Mouse (Mus musculus) lung, embryonic 15.5 days (tissue): ENCODE measurements around the gene Actn2. TPM values are rescaled to one million over a fixed set of nuclear protein-coding genes. Genes with fewer than 3 reads are reported as not detected.
A peak's percentile ranks its signal among the peaks of the same experiment; 100 is the strongest.

Experiments
- ATAC-seq: fragments of 200-750 bp; cut with Nextera tagmentation; 2 replicates; pipeline ENCODE4 v1.8.0; 2017; ENCODE audit warnings: moderate number of reproducible peaks, borderline replicate concordance; ENCODE audit not compliant: low FRiP score, low TSS enrichment; ENCODE audit errors: extremely low read depth
- H3K27ac ChIP-seq: fragments of 300-500 bp; sonication (generic); 2 replicates; pipeline ENCODE4 v1.5.1; 2015; ENCODE audit warnings: moderate library complexity, mild to moderate bottlenecking, inconsistent platforms
- H3K27me3 ChIP-seq: fragments of 300-500 bp; sonication (generic); 2 replicates; pipeline ENCODE4 v1.6.1; 2015; ENCODE audit warnings: inconsistent platforms
- H3K36me3 ChIP-seq: fragments of 300-500 bp; sonication (generic); 2 replicates; pipeline ENCODE4 v1.6.1; 2015; ENCODE audit warnings: inconsistent platforms
- H3K4me1 ChIP-seq: fragments of 300-500 bp; sonication (generic); 2 replicates; pipeline ENCODE4 v1.6.1; 2015; ENCODE audit warnings: inconsistent platforms
- H3K4me2 ChIP-seq: fragments of 300-500 bp; sonication (generic); 2 replicates; pipeline ENCODE4 v1.6.1; 2015; ENCODE audit warnings: inconsistent platforms, mild to moderate bottlenecking, moderate library complexity
- H3K4me3 ChIP-seq: fragments of 300-500 bp; sonication (generic); 2 replicates; pipeline ENCODE4 v1.5.1; 2015; ENCODE audit warnings: mild to moderate bottlenecking, inconsistent platforms
- H3K9ac ChIP-seq: fragments of 300-500 bp; sonication (generic); 2 replicates; pipeline ENCODE4 v1.6.1; 2015; ENCODE audit warnings: inconsistent platforms
- H3K9me3 ChIP-seq: fragments of 300-500 bp; sonication (generic); 2 replicates; pipeline ENCODE4 v1.6.1; 2016; ENCODE audit warnings: inconsistent platforms
- WGBS: fragments of 180-500 bp; shearing (Covaris S2); methylation state at CpG from one replicate; pipeline ENCODE4 v1.1.7; 2015; 5-methylcytosine and 5-hydroxymethylcytosine counted together
- polyA plus RNA-seq: library from polyadenylated mRNA; unstranded; fragments of >200 nt; fragmentation: Nextera tagmentation; extraction: Ambion mirVana; gene quantifications from 2 replicates; pipeline ENCODE4 v1.2.1, GENCODE M21; 2015

Actn2 gene
- 30.1 and 33.0 TPM in 2 replicates for polyA plus RNA-seq

DNA sequence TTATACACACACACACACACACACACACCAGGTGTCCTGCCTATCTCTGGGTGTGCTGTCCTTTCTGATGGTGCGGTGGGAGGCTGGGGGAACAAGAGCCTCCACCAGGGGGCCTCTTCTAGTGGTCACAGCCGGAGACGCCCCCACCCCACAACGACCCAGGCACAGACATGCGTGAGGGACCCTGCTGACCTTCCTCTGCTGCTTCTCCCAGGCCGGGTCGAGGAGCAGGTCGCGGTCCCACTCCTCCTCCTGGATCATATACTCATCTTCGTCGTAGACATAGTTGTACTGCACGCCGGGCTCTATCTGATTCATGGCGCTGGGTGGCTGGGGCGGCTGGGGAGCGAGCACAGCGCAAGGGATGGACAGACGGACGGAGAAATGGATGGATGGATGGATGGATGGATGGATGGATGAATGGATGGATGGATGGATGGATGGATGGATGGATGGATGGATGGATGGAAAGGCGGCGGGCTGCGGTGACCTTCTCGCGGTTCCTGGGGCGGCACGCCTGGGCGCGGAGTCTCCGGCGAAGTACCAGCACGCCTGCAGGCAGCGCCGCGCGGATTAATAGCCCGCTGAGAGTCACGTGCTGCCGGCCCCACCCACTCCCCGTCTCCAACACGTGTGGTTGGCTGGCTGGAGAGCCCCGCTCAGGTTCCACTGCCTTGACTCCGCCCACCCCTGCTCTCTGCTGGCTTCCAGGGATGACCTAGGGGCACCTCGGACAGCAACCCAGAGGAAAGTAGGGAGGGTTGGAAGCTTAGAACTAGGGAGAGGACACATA is at the start of gene Actn2:
Actn2 (minus strand) TSS at position 578 of the 793 bp plus-strand sequence.
- H3K4me1 ChIP-seq: peaks cover 8% of the 10 kb centered on the region
- under 1% methylated on average over 43 of the region's 43 CpGs for WGBS
- peak; percentile 97 for ATAC-seq
- no peak within 1 kb of the TSS for H3K27ac ChIP-seq
- peak within 1 kb of the TSS; percentile 29 for H3K4me3 ChIP-seq
- H3K36me3 ChIP-seq: no peaks in the 10 kb centered on the region
- 0 out of 2 replicates have a peak within 1 kb of the TSS, but pooled peaks have one; percentile 13 for H3K9ac ChIP-seq
- no peaks in the 10 kb centered on the region for H3K9me3 ChIP-seq
- peak within 1 kb of the TSS; percentile 70 for H3K4me2 ChIP-seq
- H3K27me3 ChIP-seq: no peaks in the 10 kb centered on the region

DNA sequence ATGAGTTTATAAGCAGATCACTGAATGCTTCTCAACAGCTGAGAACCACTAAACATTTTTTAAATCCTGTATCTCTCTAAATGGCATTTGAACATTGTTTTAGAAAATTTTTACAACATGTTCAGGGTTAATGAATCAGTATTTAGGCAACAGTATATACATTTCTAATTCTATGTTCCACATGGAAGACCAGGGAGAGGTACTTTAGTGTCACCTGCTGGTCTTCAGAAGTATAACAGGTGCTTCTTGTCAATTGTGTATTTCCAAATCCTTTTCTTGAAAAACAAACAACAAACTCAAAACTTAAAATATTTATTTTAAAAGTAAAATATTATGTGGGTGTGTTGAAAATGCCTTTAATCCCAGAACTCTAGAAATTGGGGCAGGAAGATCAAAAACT is 45.7 kb upstream of the Actn2 start:
- no peak overlapping the region for H3K27ac ChIP-seq

DNA sequence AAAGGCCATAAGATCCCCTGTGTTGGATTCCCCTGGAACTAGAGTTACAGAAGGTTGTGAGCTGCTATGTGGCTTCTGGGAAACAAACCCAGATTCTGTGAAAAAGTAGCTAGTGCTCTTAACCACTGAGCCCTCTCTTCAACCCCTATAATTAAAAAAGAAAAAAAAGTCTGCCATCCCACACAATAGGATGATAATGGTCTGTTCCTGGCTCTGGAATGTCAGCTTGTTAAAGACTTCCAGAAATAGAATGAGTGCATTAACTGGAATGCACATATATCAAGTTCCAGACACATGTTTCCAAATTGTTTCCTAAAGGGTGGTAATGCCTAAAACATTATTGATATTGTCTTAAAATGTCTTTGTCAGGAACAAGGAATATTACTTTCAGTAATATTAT is 44.2 kb upstream of the Actn2 start:
- H3K27ac ChIP-seq: no peak overlapping the region
- no peaks in the 10 kb centered on the region for H3K27me3 ChIP-seq
- no peak overlapping the region for H3K4me3 ChIP-seq
- no peaks in the 10 kb centered on the region for H3K36me3 ChIP-seq
- H3K9me3 ChIP-seq: no peaks in the 10 kb centered on the region
- H3K9ac ChIP-seq: no peak overlapping the region
- no peak overlapping the region for H3K4me2 ChIP-seq
- ATAC-seq: no peak
- H3K4me1 ChIP-seq: no peaks in the 10 kb centered on the region

More for the DNA sequence above, 45.7 kb upstream of the Actn2 start:
- Histone ChIP-seq H3K9ac (no peak overlapping the region), H3K27me3 (no peaks in the 10 kb centered on the region), H3K4me3 (no peak overlapping the region), H3K4me1 (no peaks in the 10 kb centered on the region), H3K4me2 (no peak overlapping the region), H3K36me3 (no peaks in the 10 kb centered on the region), H3K9me3 (no peaks in the 10 kb centered on the region)
- no peak for ATAC-seq

DNA sequence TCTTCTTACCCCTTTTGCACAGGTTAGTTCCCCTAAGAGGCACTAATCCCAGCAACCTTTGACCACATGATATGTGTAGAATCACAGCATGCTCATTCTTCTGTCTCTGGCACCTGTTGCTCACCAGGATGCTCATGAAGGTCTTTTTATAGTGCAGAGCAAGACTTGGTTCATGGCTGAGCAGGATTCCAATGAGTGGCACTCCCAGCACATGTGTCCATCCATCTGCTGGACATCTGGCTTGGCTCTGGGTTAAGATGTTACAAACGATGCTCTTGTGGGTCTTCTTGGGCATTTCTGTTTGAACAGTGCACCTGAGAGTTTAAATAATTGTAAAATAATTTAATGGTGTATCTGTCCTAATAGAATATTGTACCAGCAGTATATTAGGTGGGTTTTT is 36.2 kb upstream of the Actn2 start:
- Histone ChIP-seq H3K9ac (no peak overlapping the region), H3K36me3 (no peaks in the 10 kb centered on the region), H3K4me2 (no peak overlapping the region), H3K4me1 (no peaks in the 10 kb centered on the region), H3K9me3 (no peaks in the 10 kb centered on the region), H3K27ac (no peak overlapping the region), H3K27me3 (no peaks in the 10 kb centered on the region), H3K4me3 (no peak overlapping the region)
- no peak for ATAC-seq
- WGBS: 51% methylated on average over 1 of the region's 1 CpGs

DNA sequence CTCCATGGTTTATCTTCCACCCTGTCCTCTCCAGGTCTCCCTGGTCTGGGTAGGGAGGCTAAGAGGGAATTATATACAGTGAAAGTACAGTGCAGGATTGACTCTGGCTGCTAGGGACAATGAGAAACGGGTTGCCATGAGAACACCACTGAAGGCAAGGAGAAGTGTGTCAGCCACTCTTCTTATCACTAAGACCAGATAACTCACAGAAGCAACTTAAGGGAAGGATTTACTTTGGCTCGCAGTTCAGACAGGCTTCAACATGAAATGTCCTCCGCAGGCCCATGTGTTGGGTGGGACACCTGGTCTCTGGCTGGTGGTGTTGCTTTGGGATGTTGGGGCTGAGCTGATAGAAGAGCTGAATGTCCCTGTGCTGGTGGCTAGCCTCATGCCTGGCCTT is 32.2 kb upstream of the Actn2 start:
- no peak overlapping the region for H3K9ac ChIP-seq
- 57% methylated on average over 3 of the region's 3 CpGs for WGBS

DNA sequence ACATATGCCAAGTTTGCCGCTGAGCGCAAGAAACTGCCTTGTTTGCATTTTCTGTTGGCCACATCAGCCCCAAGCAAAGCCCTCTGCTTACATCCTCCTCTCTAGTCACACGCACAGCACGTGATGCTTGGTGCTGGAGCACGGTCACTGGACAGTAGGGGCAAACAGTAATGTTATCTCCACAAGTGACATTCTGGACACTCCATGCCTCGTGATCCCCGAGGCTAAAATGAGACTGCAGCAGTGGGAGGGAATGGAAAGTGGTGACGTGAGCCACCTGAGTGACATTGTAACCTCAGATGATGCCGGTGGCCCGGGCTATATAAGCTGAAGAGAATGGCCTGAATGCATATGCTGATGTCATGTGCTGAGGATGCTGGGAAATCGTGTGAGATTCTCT is 29.4 kb upstream of the Actn2 start:
- no peak overlapping the region for H3K27ac ChIP-seq
- WGBS: 73% methylated on average over 11 of the region's 11 CpGs
- no peak overlapping the region for H3K4me3 ChIP-seq
- ATAC-seq: no peak
- no peak overlapping the region for H3K9ac ChIP-seq
- H3K36me3 ChIP-seq: no peaks in the 10 kb centered on the region
- H3K9me3 ChIP-seq: no peaks in the 10 kb centered on the region
- no peaks in the 10 kb centered on the region for H3K4me1 ChIP-seq
- no peak overlapping the region for H3K4me2 ChIP-seq
- no peaks in the 10 kb centered on the region for H3K27me3 ChIP-seq

More for the DNA sequence above, 32.2 kb upstream of the Actn2 start:
- no peak for ATAC-seq
- Histone ChIP-seq H3K4me1 (no peaks in the 10 kb centered on the region), H3K36me3 (no peaks in the 10 kb centered on the region), H3K4me2 (no peak overlapping the region), H3K4me3 (no peak overlapping the region), H3K9me3 (no peaks in the 10 kb centered on the region), H3K27me3 (no peaks in the 10 kb centered on the region), H3K27ac (no peak overlapping the region)

DNA sequence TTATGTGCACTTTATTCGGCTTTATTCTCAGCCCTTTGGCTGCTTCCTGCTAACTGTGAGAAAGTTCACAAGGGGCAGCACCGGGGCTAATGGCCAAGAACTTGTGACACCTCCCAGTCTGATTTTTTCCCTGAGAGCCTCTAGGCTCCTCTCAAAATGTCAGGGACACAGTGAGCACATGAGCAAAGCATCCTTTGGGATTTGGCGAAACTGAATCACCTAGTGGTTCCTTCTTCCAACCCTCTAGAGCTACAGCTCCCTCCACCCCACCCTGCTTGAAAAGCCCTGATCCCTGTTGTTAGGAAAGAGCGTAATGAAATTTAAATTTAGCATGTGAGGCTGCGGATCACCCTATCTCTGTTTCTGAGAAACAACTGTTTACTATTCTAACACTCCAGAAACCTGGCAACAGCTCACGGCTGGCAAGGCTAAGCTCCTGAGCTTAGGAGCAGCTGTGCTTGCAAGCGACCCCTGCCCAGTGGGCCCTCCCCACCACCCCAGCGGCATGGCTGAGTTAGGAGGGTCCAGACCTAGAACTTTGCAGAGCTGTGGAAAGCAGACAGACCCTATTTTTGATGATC is 28.6 kb upstream of the Actn2 start:
- H3K4me1 ChIP-seq: no peaks in the 10 kb centered on the region
- no peak for ATAC-seq
- no peak overlapping the region for H3K27ac ChIP-seq
- no peak overlapping the region for H3K9ac ChIP-seq
- no peaks in the 10 kb centered on the region for H3K27me3 ChIP-seq
- no peak overlapping the region for H3K4me3 ChIP-seq
- no peaks in the 10 kb centered on the region for H3K9me3 ChIP-seq
- no peaks in the 10 kb centered on the region for H3K36me3 ChIP-seq
- H3K4me2 ChIP-seq: no peak overlapping the region
- 39% methylated on average over 8 of the region's 8 CpGs for WGBS

DNA sequence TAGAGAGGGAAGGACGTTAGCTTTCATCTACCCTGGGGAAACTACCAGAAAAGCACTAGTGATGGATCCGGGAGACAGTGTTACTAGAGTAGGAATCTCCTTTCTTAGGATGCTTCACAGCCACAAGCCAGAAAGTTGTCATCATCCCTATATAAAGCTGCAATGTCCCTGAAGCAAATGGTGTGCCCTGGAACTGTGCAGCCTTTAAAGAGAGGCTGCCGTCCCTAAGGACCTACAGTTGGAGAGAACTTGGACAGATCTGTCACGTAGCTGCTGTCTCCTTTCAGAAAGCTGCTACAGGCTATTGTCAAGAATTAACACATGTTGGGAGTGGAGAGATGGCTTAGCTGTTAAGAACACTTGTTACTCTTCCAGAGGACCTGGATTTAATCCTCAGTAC is 20.9 kb upstream of the Actn2 start:
- no peak overlapping the region for H3K4me2 ChIP-seq
- ATAC-seq: no peak
- H3K27ac ChIP-seq: no peak overlapping the region
- no peak overlapping the region for H3K9ac ChIP-seq
- H3K4me1 ChIP-seq: no peaks in the 10 kb centered on the region
- no peaks in the 10 kb centered on the region for H3K27me3 ChIP-seq
- H3K9me3 ChIP-seq: no peaks in the 10 kb centered on the region
- H3K4me3 ChIP-seq: no peak overlapping the region
- no peaks in the 10 kb centered on the region for H3K36me3 ChIP-seq
- 75% methylated on average over 4 of the region's 4 CpGs for WGBS

DNA sequence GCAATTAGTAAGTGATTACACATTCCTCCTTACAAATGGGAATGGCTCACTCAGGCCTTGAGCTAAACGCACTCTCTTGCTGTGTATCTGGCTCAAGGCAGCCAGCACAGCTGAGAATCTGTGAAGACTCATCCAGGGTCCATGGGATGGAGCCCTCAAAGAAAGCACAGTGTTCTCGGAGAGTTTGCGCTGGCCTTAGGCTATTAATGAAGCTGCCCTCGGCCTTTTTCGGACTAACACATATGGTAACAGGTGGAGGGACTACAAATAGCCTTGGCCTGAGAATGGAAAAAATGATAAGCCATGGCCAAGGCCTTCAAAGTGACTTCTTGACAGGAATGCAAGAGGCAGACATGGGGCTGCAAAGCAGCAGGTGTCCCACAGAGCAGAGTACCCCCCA is 17.0 kb upstream of the Actn2 start:
- Histone ChIP-seq H3K27me3 (no peaks in the 10 kb centered on the region), H3K9me3 (no peaks in the 10 kb centered on the region), H3K9ac (no peak overlapping the region), H3K4me2 (no peak overlapping the region), H3K36me3 (no peaks in the 10 kb centered on the region), H3K4me3 (no peak overlapping the region), H3K4me1 (no peaks in the 10 kb centered on the region), H3K27ac (no peak overlapping the region)
- no peak for ATAC-seq
- WGBS: 85% methylated on average over 5 of the region's 5 CpGs

DNA sequence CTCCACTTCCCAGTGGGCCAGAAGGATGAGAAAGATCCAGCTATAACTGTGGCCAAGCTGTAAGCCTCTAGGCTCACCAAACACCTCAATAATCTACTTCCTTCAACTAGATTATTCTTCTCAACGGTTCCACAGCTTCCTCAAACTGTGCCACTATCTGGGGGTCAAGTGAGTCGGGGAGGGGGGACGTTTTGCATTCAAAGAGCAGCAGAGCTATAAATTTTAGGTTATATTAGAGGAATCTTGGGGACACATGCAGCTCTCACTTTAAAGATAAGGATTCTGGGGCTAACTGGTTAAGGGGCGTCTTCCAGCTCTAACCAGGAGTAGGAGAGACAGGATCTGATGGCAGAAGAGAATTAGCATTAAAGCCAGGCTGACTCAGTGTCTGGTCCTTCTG is 15.6 kb upstream of the Actn2 start:
- 58% methylated on average over 4 of the region's 4 CpGs for WGBS
- no peak overlapping the region for H3K27ac ChIP-seq
- no peak for ATAC-seq

DNA sequence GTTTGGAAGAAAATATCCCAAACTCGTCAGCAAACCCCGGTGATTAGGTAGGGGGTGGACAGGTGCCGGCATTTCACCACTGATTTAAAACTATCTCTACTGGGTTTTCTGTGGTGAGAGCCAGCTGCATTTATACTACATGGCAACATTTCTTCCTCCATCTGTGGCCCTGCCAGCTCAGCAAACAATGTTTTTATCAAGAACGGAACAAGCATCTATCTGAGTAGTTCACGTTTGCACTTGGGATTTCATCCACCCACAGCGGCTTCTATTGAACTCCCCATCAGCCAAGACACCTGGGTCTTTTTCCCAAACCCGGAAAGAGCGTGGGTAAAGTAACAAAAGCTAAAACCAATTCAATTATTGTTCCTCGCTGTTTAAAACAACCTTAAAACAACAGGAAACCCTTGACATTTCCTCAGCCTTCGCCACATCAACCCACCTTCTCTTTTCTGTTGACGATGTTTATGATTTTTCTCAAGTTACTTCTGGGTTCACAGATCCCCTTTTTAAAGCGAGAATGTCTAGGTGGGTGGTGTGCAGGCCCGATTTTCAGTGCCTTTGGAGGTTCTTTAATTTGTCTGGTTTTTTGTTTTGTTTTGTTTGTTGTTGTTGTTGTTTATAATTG is 8.8 kb upstream of the Actn2 start:
- WGBS: 62% methylated on average over 13 of the region's 13 CpGs
- H3K27ac ChIP-seq: no peak overlapping the region
- H3K4me2 ChIP-seq: no peak overlapping the region
- H3K4me3 ChIP-seq: no peak overlapping the region
- ATAC-seq: no peak
- H3K27me3 ChIP-seq: no peaks in the 10 kb centered on the region
- H3K4me1 ChIP-seq: no peaks in the 10 kb centered on the region
- H3K9me3 ChIP-seq: no peaks in the 10 kb centered on the region
- H3K9ac ChIP-seq: no peak overlapping the region
- H3K36me3 ChIP-seq: no peaks in the 10 kb centered on the region

More for the DNA sequence above, 15.6 kb upstream of the Actn2 start:
- H3K4me1 ChIP-seq: no peaks in the 10 kb centered on the region
- H3K27me3 ChIP-seq: no peaks in the 10 kb centered on the region
- no peak overlapping the region for H3K4me3 ChIP-seq
- no peaks in the 10 kb centered on the region for H3K36me3 ChIP-seq
- H3K9ac ChIP-seq: no peak overlapping the region
- no peaks in the 10 kb centered on the region for H3K9me3 ChIP-seq
- no peak overlapping the region for H3K4me2 ChIP-seq

DNA sequence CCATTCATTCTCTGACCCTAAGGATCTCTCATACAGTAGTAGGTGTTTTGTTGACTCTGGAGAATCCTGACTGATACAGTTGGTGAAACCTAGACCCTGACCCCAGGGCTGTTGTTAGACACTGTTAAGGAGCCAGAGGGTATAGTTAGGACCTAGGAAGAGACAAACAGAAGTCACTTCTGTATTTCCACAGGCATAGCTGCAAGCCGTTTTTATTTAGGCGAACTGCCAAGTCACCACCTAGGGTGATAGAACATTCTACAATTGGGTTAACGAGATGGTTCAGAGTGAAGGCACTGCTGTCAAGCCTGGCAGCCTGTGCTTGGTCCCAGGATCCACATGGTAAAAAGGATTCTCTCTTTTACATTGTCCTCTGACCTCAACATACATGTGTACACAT is 6.3 kb upstream of the Actn2 start:
- H3K9ac ChIP-seq: no peak overlapping the region
- no peak overlapping the region for H3K27ac ChIP-seq
- WGBS: 74% methylated on average over 3 of the region's 3 CpGs
- ATAC-seq: no peak
- no peak overlapping the region for H3K4me2 ChIP-seq
- no peaks in the 10 kb centered on the region for H3K4me1 ChIP-seq
- no peaks in the 10 kb centered on the region for H3K36me3 ChIP-seq
- H3K4me3 ChIP-seq: no peak overlapping the region
- H3K27me3 ChIP-seq: no peaks in the 10 kb centered on the region
- H3K9me3 ChIP-seq: no peaks in the 10 kb centered on the region
